Mouse (Mus musculus) urinary bladder, postnatal 14 days (tissue): ENCODE data around the gene Med6.

Experiments
- DNase-seq: peaks from one replicate; pipeline ENCODE4 v3.0.0; 2021; ENCODE audit warnings: low spot score

Med6 gene

DNA sequence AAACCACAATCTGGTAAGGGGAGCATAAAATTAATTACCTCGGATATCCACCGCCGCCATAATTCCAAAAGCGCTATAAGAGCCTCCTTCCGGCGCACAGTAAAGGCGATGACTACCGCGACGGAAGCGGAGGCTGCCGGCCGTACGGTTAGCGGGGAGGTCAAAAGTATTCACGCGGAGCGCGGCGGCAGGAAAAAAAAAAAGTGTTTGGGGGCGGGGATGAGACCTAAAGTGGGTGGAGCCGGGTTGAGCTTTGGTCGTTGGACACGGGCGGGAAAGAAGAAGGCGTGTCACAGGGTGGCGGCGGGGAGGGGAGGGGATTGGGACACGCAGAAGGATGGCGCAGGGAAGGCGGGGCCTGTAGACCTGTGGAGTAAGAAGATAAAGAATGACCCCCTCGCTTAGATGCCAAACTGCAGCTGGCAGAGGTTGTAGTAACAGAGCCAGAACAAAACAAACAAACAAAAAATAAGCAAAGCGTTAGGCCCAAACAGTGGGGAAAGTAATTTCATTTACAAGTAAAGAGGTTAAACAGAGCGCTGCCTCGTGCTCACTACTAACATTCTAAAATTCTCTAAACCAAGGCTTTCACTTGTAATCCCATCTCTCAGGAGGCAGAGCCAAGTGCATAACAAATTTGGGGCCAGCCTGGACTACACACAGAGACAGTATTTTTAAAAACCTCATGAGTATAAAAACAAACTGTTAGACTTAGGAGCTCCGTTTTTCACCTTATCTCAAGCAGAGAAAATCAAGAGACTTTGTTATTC is at the start of gene Med6:
Gene Med6, minus strand, starts transcription at position 107 of the 770 bp plus-strand sequence.
- peak; percentile 94 for DNase-seq

DNA sequence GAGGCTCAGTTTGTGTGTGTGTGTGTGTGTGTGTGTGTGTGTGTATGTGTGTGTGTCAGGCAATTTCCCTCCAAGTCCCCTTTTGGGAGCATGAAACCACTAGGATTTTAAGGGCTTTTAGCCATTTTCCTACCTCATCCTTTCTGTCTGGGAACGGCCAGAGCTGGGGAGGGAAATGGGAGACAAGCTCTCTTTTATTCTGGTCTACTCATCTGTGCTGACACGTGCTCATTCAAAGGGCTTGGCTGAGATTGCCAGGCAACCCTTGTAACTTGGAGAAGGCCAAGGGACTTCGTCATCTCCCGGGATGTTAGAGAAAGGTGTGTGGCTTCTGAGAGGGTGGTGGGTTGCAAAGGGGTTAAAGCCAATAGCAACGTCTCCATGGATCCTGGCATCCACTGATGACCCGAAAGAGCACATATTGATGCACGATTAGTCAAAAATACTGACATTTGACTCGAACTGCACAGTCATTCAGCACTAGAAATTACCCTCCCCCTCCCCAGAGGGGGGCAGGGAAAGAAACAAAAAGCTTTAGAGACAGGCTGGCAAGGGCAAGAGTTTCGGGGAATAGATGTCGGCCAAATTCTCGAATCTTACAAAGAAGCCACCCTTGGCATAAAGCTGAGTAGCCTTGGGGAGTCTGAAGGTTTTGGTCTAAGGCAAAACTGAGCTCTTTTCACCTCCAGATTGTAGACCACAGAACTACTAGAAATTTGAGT is 47.7 kb upstream of the Med6 start:
- DNase-seq = no peak

- DNase-seq = no peak
These were observed 45.8 kb upstream of the Med6 start for GRCm38 (mm10) chr12:81640656-81641055.

DNA sequence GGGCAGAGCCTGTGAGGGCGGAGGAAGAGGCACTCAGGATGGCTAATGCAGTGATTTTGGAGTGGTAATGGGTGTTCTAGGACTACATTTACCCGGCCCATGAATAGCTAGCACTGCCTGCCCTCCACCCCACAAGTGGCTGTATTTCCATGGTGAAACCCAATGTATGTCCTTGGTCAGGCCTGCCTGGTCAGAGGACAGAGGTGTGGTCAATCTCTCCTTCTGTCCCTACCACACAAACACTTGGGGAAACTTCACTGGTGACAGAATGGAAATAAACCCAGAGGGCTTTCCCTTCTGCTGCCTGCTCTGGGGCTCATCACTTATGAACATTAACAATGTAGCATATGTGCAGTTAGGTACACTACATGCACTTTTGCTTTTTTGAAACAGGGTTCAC is 38.4 kb upstream of the Med6 start:
- DNase-seq = no peak

DNA sequence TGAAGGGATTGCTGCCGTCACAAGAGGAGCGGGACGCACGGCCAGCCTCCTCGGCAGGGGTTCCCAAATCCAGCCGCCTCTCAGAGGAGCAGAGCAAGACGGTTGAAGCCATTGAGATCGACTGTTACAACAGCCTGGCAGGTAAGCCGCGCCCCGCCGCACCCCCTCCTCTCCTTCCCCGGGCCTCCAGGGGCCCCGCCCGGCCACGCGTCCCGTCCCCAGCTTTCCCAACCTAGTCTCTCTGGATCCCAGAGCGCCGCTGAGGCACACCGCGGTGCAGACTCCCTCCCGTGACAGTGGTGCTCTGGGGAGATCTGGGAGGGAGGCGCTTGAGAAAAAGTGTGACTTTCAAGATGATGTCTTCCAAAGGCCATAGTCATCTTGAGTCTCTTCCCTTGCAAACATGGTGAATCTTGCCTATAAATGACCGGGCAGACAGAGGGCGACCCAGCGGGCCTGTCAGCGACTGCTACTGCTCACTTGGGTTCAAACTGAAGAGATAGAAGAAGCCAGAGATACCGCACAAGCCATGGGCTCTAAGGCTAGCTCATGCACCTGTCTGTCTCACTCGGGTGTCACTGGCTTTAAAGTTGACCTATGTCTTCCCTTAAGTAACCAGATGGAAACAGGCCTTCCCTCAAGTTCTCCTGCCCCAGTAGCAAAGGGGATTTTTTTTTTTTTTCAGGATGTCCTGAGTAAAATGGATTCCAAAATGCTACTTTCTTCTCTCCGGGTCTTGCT is 37.0 kb upstream of the Med6 start:
- peak; percentile 7 for DNase-seq

- peak; percentile 51 for DNase-seq
These were observed 36.3 kb upstream of the Med6 start, which contains the start of gene Ttc9 for GRCm38 (mm10) chr12:81630915-81631660. TSS of gene Ttc9 (plus strand) at chr12:81631249.

DNA sequence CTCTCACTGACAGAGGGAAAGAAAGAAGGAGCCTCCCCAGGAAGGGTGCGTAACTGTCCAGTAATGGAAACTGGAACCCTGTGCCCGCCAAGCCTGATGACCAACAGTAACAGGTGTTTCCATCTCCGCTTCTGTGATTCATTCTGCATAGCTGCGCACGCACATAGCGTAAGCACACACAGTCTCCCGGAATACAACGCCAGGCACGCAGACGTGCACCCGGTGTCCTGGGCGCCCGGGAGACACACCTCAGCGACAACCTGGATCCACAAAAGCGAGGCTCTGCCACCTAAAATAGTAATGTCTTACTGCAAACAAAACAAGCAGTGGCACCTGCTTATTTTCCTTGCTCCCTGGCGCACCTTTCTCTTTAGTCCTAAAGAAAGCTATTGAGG is 35.7 kb upstream of the Med6 start:
- peak; percentile 68 for DNase-seq

DNA sequence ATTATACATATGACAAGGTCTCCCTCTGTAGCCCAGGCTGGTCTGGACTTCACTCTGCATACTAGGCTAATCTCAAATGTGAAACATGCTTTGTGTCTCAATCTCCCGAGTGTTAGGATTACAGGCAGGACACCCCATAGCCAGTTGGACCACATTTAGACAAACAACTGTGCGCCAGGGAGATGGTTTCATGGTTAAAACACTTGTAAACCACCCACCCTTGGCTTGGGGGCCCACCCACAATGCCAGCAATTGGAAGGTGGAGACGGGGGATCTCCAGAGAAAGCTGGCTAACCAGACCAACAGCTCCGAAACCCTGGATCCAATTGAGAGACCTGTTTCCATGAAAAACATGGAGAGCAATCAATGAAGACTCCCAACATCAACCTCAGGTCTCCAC is 33.3 kb upstream of the Med6 start:
- DNase-seq = no peak

DNA sequence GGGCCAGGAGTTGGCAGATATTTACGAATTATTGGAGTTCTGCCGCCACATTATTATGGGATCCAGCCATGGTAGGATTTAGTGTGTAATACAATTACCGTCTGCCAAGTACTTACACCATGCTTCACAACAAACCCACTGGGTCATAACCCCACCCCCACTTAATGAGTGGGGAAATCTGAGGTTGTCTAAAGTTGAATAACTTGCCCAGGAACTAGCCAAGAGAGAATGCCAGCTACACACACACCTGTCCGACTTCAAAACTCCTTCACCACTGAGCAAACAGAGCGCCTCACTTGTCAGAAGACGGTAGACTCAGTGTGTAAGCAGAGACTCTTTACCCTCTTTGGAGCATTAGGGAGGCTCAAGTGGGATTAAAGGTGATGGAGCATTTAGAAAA is 32.6 kb upstream of the Med6 start:
- no peak for DNase-seq

DNA sequence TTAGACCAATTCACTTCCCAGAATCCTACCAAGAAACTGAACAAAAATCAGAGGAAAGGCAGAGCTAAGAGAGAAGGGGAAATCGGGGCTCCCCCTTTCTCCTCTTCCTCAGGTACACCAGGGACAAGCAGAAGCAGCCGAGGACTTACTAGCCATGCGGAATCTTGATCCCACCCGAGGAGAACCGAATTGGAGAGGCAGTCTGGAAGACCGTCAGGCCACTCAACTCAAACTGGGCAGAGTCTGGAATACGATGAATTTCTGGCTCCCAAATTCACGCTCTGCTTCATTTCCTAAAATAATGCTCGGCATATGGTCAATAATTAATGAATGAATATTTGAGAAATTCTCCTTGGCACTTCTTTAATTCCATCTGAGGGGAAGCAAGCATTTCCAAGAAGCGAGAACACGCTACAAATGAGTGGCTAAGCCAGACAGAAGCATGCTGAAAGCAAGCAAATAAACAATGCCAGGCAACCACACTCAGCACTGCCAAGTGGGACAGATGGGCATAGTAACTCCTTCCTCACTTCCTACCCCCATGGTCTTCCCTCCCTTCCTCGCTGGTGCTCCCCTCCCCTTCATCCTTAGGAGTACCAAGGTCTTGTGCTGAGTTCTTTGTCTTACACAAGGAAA is 31.5 kb upstream of the Med6 start:
- no peak for DNase-seq

- DNase-seq = no peak
These were observed 28.6 kb upstream of the Med6 start for GRCm38 (mm10) chr12:81623377-81623776.

GRCm38 (mm10) chr12:81619302-81619701 is 24.5 kb upstream of the Med6 start:
- peak; percentile 82 for DNase-seq

- DNase-seq = peak; percentile 44
These were observed 22.2 kb upstream of the Med6 start for GRCm38 (mm10) chr12:81616980-81617379.

- DNase-seq = no peak
These were observed 21.0 kb upstream of the Med6 start for GRCm38 (mm10) chr12:81615807-81616206.

DNA sequence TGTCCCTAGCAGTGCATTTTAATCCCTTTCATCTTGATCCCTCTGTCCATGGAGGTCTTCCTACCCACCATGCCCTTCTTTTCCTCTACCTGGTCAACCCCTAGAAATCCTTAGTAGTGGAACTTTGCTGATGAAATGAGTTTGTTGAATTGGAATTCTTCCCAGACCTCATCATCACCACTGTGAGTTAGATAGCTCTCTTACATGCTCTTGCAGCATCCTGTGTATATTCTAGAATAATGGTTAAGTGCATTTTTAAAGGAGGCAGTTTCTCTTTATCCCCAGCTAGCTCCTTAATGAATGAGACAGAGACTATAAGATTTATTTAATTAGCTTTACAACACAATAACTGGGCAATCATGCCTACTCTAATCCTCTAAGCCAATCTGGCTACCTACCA is 14.6 kb upstream of the Med6 start:
- DNase-seq = no peak

DNA sequence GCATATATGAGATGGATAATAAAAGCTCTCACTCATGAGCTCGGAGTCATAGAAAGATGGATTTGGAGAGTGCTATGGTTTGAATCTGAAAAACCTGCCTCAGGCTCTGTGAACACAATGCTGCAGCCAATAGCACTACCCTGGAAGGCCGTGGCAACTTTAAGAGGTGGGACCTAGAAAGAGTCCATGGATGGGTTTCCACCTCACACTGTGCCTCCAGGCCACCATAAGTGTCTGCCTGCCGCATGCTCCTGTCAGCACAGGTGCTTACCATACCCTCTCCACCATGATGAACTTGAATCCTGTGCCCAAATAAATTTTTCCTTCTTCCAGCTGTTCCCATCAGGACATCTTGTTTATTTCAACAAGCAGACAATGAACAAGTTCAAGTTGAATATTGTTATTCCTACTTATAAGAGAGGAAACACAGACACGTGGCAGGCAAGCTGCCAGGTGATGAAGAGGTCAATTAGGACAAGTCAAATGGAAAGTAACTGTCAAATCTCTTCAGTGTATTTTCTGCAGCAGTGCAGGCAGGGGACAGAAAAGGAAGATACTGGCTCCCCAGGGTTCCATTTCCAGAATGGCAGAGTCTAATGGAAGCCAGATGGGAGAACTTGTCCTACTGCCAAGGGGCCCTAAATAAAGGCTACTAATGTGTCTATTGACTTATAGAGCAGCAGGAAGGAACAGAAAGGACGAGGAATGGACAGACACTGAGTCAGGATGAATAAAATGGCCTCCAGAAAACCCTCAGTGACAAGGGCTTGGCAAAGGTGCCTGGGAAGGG is 10.4 kb upstream of the Med6 start:
- DNase-seq = no peak

DNA sequence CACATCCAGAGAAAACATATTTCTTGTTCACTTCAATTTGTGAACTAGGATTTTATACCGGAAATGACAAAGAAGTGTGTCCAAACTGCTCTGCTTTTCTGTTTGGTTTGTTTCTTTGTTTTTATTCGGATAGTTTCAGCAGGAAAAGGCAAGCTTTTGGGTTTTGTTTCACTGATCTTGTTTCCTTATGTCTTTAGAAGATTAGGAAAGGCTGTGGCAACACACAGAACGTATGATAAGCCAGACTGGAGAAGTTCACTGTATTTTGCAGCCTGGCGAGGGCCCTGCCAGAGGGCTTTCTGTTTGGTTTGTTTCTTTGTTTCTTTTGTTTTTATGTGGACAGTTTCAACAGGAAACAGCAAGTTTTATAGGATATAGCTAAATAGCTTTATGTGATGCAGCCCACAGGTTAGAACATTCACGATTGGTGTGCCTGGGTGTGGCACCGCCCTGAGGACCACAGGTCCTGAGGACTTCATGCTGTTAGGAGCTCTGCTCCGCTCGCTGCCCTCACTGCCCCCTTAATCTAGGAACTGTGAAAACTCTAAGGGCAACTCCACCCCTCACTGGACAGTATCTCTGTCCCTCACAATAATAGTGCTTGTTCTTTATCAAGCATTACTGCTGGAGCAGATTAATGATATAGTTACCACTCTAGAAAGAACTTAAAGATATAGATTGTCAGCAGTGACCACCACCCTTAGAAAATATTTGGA is 1.9 kb upstream of the Med6 start:
- DNase-seq = no peak

- no peak for DNase-seq
These were observed 26.4 kb downstream of the Med6 start, which contains the start of gene Adam21 for GRCm38 (mm10) chr12:81568374-81568773. TSS of gene Adam21 (minus strand) at chr12:81568474.

DNA sequence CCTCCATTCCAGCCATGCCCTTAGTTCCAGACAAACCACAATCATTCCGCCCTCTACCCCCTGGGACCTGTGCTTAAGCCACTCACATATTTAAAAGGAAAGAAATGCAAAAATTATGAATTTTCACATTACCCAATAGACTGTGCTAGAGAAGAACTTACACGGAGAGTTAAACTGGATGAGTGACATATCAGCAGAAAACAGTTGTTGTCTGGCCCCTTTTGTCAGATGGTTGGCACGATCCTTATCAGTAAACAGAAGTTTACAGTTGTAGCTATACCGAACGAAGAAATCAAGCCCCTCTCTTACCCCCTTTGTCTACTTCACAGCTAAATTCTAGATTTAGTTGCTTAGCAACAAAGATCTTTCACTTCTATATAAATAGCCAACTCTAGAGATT is 26.9 kb downstream of the Med6 start:
- DNase-seq = no peak

DNA sequence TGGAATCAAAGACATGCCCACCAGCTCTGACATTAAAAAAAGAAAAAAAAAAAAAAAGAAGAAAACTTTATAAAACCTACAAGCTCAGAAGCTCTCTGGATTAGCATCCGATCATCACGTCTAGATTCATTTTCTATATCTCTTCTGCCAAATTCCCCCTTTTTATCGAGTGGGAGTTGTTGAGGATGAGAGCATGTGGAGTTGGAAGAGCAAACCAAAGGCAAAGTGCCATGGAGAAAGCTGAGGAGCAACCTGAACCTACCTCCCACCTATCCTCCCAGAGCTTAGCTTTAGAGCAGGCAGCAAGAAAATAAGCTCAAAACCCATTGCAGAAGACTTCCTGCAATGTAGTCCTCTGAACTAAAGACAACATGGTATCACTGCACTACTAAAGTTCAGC is 30.6 kb downstream of the Med6 start:
- no peak for DNase-seq
